Mouse (Mus musculus) lung, adult 2 months (tissue): Measurements from ENCODE around the gene Fam198a. TPM values are rescaled to one million over a fixed set of nuclear protein-coding genes. Genes with fewer than 3 reads are reported as not detected.

Experiments
- DNase-seq: peaks from one replicate; pipeline ENCODE4 v3.0.0; 2022
- H3K4me1 ChIP-seq: fragments of 200-500 bp; 2 replicates; pipeline ENCODE4 v1.6.1; 2011; ENCODE audit warnings: low read length; ENCODE audit not compliant: control insufficient read depth, insufficient read depth
- H3K4me3 ChIP-seq: fragments of 200-500 bp; replicated peaks from 2 replicates; pipeline ENCODE3; 2011; ENCODE audit warnings: low read depth, mild to moderate bottlenecking, control low read depth, low read length; ENCODE audit errors: extremely low read depth
- CTCF ChIP-seq: fragments of 200-500 bp; IDR thresholded peaks from 2 replicates; pipeline ENCODE4 v1.5.1; 2011; ENCODE audit warnings: mild to moderate bottlenecking, low read length, control low read depth; ENCODE audit not compliant: insufficient read depth
- POLR2A ChIP-seq: fragments of 200-500 bp; IDR thresholded peaks from 2 replicates; pipeline ENCODE4 v1.6.1; 2011; ENCODE audit warnings: low read depth, mild to moderate bottlenecking, control low read depth, low read length, borderline replicate concordance; ENCODE audit errors: extremely low read depth
- WGBS: fragments of 180-500 bp; shearing (Covaris S2); methylation state at CpG from one replicate; pipeline ENCODE4 v1.1.7; 2018; 5-methylcytosine and 5-hydroxymethylcytosine counted together
- polyA plus RNA-seq: library from polyadenylated mRNA; depleted of rRNA; stranded (reverse); fragments of >200 nt; gene quantifications from 2 replicates; pipeline ENCODE4 v1.2.3, GENCODE M21; 2012

Gene Fam198a
- polyA plus RNA-seq, 1 experiment, result 8.4 TPM

GRCm38 (mm10) chr9:121995508-121996131 is 44.8 kb downstream of the Fam198a start:
- Histone ChIP-seq H3K4me3 (peak overlapping the region; percentile 87), H3K4me1 (peaks cover 5% of the 10 kb centered on the region; the same call in 1 of the 2 replicates)
- peak; percentile 47; the same call in 1 of the 2 replicates for TF ChIP-seq POLR2A
- no peak for TF ChIP-seq CTCF
- 1% methylated on average over 53 of the region's 53 CpGs for WGBS
- peak; percentile 87 for DNase-seq

GRCm38 (mm10) chr9:121997010-121997409 is 46.2 kb downstream of the Fam198a start, which contains the start of gene Pomgnt2:
Gene Pomgnt2 (minus strand): TSS chr9:121997110.
- TF ChIP-seq POLR2A, result no peak
- no peak for TF ChIP-seq CTCF
- H3K4me3 ChIP-seq, result no peak within 1 kb of the TSS
- no peak for DNase-seq
- H3K4me1 ChIP-seq, result peaks cover 5% of the 10 kb centered on the region; the same call in 1 of the 2 replicates

DNA sequence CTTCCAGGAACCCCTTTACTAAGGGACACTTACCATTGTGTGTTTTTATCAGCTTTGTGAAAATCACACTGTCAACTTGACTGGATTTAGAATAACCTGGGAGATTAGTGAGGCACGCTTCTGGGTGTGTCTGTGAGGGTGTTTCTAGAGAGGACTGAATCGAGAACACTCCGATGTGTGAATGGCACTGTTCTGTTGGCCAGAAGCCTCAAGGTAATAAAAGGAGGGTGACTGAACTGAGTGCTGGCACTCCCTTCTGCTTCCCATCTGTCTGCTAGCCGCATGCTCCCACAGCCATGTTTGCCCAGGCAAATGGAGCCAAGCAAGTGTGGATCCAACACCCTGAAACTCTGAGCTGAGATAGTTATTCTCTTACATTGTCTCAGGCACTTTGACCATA is 47.2 kb downstream of the Fam198a start:
- DNase-seq, result no peak
- peaks cover 5% of the 10 kb centered on the region; the same call in 1 of the 2 replicates for H3K4me1 ChIP-seq
- WGBS, result 71% methylated on average over 4 of the region's 4 CpGs
- no peak overlapping the region for H3K4me3 ChIP-seq
- no peak for TF ChIP-seq CTCF
- TF ChIP-seq POLR2A, result no peak

- H3K4me3 ChIP-seq, result no peak overlapping the region
- 91% methylated on average over 2 of the region's 2 CpGs for WGBS
- DNase-seq, result no peak
- H3K4me1 ChIP-seq, result no peaks in the 10 kb centered on the region
- TF ChIP-seq CTCF (no peak), POLR2A (no peak)
Observed at GRCm38 (mm10) chr9:122006175-122006574, 55.4 kb downstream of the Fam198a start.

DNA sequence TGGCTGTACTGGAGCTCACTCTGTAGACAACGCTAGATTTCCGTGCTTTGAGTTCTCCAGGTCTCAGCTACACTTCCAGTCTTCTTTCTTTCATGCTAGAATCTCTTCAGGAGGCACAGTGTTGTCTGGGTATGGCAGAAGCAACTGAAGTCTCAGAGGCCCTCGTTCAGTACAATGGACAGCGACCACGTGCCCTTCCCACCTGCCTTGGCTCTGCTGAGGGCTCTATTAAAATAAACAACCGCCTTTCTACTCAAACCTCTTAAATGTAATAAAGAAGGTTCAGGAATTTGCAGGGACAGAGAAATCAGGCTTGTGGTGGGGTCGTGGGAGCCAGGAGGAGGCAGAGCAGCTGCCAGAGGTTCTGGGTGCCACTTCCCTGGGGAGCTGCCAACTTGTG is 55.8 kb downstream of the Fam198a start:
- 3% methylated on average over 7 of the region's 7 CpGs for WGBS
- Histone ChIP-seq H3K4me3 (no peak overlapping the region), H3K4me1 (no peaks in the 10 kb centered on the region)
- no peak for TF ChIP-seq POLR2A
- no peak for TF ChIP-seq CTCF
- DNase-seq, result no peak

DNA sequence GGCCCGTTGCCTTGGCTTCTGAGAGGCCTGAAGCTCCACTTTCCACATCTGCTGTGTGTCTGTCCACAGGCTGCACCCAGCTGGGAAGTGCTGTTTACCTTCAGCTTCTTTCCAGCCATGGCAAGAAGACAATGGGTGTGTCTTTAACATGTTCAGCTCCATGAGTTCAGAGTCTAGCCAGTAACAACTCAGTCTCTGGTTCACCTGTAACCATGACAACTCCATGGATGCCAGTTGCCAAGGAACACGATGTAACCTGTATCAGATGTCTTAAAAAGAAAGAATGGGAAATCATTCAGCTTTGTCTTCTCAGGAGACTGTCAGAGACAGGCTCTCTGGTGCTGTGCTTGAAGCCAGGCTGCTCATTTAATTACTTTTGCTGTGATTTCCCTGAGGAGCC is 58.1 kb downstream of the Fam198a start:
- Histone ChIP-seq H3K4me1 (no peaks in the 10 kb centered on the region), H3K4me3 (no peak overlapping the region)
- no peak for DNase-seq
- WGBS, result 39% methylated on average over 2 of the region's 2 CpGs
- TF ChIP-seq CTCF (no peak), POLR2A (no peak)

- no peaks in the 10 kb centered on the region for H3K4me1 ChIP-seq
- no peak for DNase-seq
- TF ChIP-seq CTCF (no peak), POLR2A (no peak)
- no peak overlapping the region for H3K4me3 ChIP-seq
- 61% methylated on average over 2 of the region's 2 CpGs for WGBS
Observed at GRCm38 (mm10) chr9:122010751-122011150, 60.0 kb downstream of the Fam198a start.

DNA sequence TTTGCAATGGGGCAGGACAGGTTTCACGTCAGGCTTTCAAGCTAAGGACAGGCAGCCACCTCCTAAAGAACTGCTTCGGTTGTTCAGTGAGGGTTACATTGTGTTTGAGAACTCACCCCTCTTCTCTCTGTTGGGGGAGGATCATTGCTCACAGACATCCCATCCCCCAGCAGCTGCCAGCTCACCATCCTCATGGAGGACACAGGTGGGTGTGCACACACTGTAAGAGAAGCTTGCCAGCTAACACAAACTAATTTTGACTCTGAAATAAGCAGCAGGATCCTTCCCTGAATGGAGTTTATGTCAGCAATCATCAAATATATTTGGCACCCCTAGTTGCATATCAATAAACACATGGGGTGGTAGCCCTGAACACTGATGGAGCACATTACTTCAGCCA is 62.0 kb downstream of the Fam198a start:
- DNase-seq, result no peak
- WGBS, result 75% methylated on average over 2 of the region's 2 CpGs
- no peak for TF ChIP-seq POLR2A
- Histone ChIP-seq H3K4me3 (no peak overlapping the region), H3K4me1 (no peaks in the 10 kb centered on the region)

DNA sequence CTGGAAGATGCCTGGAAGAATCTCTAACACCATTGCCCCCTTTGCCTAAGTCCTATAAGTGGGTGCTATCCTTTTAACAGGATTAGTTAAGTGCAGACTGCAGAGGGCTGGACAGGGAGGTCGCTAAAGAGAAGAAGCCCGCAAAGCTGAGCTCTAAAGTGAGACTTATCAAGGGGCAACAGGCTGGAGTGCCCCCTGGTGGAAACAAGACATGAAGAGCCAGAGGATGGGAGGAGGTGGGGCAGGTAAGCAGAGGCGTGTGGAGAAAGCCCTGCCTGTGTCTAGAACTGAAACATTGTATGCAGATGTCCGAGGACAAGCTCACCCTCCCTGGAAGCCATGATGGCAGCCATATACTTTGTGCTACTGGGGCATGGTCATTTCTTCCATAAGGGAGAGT is 62.8 kb downstream of the Fam198a start:
- TF ChIP-seq POLR2A (no peak), CTCF (0 out of 2 replicates have a peak, but pooled peaks have one; percentile 7)
- Histone ChIP-seq H3K4me3 (no peak overlapping the region), H3K4me1 (no peaks in the 10 kb centered on the region)
- no peak for DNase-seq
- WGBS, result 60% methylated on average over 4 of the region's 4 CpGs

GRCm38 (mm10) chr9:122014241-122014667 is 63.5 kb downstream of the Fam198a start:
- H3K4me3 ChIP-seq, result no peak overlapping the region
- TF ChIP-seq CTCF (peak; percentile 95), POLR2A (no peak)
- peaks cover 6% of the 10 kb centered on the region for H3K4me1 ChIP-seq
- 6% methylated on average over 10 of the region's 10 CpGs for WGBS
- DNase-seq, result peak; percentile 80

- TF ChIP-seq CTCF (no peak), POLR2A (no peak)
- WGBS, result 83% methylated on average over 5 of the region's 5 CpGs
Observed at GRCm38 (mm10) chr9:122018079-122018478, 67.3 kb downstream of the Fam198a start.

More at GRCm38 (mm10) chr9:122018079-122018478, 67.3 kb downstream of the Fam198a start:
- H3K4me3 ChIP-seq, result no peak overlapping the region
- peaks cover 16% of the 10 kb centered on the region for H3K4me1 ChIP-seq
- DNase-seq, result no peak
